Mouse (Mus musculus): ENCODE data around the gene Mtap.

Mtap gene

DNA sequence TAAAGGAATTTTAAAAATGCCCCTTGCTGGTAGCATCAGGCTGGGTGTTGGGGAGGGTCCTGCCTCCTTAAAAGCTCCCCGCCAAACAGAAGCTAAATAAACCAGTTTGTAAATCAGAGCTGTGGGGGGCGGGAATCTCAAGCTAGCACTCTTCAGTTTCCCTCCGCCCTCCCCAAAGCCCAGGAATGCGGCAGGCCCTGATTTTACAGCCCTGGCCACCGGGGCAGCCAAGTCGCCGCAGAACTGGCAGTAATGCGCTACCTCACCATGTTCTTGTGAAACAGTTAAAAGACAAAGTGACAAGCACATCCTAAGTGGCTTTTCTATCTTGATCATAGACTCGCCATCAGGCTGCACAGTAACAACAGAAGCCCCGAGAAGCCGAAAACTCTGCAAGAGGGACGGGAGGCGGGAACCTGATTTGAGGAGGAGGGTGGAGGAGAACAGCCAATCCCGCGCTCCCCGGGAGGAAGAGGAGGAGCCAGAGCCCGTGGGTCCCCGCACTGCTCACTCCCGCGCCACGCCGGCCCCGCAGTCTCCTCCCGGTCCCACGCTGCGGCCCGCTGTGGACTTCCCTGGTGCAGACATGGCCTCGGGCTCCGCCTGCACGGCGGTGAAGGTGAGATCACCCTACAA, at the start of gene Mtap:
TSS of gene Mtap (plus strand) at position 217 of the 636 bp plus-strand sequence.
- in situ Hi-C loops (cut with MboI, MseI): loop anchor here (10.0 kb wide), 1 partner anchor 1402 kb away; no protein-coding TSS in a partner anchor

DNA sequence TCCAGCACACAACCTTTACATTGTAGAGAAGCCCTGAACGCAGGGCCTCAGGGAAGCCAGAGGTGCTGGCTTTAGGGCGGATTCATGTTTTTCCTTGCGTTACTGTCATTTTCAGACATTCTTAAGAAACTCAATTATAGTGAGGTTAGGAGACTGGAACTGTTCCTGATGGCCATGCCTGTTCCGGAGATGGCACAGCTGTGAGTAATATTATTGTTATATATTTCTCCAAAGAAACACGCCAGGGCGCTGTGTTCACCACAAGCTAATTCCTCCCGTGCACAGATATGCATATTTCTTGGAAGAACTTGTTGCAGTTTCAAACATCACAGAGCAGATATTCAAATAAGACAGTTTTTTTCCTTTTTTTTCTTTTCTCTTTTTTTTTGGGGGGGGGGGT, 47.8 kb upstream of the Mtap start:
- in situ Hi-C loops (cut with MboI, MseI): no loop called here

DNA sequence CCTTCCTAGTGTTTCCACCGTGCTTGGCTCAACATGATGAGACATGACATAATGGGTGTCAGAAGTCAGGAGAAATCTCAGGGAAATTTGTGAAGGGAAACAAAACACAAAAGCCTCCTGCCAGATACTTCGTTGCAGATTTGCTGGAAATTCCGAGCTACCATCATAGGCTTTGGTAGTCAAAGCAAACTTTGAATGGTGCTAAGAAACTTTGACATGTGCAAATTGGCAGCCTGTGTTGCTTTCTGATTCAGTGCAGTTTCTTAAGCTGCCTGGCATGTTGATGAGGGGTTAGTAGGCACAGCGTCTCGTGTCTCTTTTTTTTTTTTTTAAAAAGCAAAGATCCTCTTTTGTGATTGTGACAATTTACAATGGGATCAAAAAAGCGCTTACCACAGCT, 46.7 kb upstream of the Mtap start:
- in situ Hi-C loops (cut with MboI, MseI): no loop called here

DNA sequence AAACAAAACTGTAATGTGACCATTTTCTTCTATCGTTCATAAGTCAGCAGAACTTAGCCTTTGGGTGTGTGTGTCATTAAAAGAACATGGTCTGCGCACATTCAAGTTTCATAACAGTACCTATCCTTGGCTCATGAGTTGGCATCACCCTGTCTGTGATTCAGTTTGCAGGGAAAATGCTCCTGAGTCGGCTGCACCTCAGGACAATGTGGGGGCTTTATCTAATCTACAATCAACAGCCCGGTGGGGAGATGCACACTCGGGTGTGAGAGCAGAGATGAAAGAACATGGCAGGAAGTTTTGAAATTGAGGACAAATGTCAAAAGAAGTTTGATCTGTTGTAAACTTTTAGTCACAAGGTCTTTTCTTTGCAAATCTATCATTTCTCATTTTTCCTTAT, 44.8 kb upstream of the Mtap start:
- in situ Hi-C loops (cut with MboI, MseI): no loop called here

DNA sequence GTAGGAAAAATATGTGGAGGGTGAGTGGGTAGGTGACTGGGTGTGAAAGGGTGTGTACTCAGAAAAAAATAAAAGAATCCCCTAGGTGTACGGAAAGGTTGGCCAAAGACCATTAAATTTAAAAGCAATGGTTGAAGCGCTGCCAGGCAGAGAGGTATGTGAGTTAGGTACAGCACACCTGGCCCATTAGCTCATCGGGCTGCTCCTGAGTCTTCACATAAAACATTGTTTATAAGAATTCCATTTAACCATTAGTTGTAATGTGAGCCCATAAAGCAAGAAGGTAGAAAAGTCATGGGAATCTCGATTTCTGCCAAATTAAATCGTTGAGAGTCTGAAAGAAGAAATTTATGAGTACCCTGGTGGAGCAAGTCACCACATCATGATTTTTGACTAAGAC, 42.1 kb upstream of the Mtap start:
- in situ Hi-C loops (cut with MboI, MseI): no loop called here

DNA sequence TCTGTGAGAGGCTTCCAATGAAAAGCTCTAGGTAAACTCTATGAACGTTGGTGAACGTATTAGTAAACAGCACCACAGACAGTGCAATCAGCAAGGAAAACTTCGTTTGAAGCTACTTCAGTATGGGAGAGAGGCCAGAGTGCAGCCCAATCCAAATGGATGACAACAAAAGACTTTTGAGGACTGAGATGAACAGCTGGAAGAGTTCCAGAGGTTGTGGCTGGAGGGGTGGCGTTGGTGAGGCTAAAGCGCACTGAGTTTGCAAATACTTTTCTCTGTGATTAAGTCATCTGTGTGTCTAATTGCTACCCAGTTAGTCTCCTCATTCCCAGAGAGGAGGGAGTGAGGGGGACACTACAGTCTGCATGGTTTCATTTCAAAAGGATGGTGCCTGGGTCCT, 38.7 kb upstream of the Mtap start:
- in situ Hi-C loops (cut with MboI, MseI): no loop called here

DNA sequence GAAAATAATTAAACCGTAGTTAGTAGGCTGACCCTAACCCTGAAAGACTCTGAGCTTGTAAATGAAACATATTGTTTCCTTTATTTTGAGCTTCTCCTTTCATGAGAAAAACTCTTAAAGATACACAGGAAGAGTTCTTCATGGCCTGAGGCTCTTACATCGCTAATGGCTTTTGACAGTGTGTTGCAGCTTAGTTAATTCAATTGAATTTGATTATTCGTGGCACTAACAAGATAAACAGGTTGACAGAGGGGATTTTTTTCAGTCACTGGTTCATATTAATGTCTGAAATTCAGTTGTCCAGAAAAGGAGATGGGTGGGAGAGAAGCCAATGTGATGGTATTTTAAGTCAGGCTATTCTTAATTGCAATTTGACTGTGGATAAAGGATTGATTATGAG, 35.6 kb upstream of the Mtap start:
- in situ Hi-C loops (cut with MboI, MseI): no loop called here

DNA sequence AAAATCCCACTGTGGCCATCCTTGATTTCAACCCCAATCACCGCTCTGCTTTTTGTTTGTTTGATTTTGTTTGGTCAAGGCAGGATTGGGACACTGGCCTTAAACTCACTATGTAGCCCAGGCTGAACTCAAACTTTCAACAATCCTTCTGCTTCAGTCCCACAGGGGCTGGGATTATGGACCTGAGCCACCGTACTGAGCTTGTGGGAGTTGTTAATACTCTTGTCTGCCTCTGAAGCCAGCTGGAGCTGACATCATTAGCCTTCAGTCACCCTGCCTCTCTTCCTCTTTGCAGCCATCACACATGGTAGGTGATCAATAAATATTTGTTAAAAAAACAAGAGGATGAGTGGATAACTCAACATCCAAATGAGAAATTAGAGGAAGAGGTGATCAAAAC, 34.6 kb upstream of the Mtap start:
- in situ Hi-C loops (cut with MboI, MseI): no loop called here

DNA sequence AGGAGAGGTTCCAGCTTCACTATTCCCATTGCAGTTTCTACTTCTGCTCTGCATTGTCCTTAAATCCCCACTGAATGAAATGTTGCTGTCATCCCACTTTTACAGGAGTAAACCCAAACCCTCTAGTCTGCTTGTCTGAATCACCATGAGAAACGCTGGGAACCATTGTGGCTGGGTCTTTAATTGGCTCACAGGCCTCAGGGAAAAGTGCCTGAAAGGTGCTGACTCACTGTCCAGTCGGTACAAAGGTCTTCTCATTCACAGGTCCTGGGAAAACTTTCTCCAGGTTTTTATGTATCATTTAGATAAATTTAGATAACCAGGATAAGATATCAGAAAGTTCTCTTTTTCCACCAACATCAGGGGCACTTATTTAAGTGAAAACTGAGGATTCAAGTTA, 31.4 kb upstream of the Mtap start:
- in situ Hi-C loops (cut with MboI, MseI): no loop called here

DNA sequence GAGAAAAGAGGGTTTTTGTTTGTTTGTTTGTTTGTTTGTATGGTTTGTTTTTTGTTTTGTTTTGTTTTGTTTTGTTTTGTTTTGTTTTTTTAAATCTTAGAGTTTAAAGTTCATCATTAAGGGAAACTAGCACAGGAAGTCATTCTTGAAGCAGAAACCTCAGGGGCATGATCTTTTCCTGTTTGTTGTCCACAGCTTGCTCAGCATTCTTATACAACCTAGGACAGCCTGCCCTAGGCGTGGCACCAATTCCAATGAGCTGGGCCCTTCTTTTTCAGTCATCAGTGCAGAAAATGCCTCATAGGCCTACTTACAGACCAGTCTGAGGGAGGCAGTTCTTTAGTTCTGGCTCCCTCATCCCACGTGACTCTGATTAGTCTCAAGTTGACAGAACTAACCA, 30.4 kb upstream of the Mtap start:
- in situ Hi-C loops (cut with MboI, MseI): no loop called here

DNA sequence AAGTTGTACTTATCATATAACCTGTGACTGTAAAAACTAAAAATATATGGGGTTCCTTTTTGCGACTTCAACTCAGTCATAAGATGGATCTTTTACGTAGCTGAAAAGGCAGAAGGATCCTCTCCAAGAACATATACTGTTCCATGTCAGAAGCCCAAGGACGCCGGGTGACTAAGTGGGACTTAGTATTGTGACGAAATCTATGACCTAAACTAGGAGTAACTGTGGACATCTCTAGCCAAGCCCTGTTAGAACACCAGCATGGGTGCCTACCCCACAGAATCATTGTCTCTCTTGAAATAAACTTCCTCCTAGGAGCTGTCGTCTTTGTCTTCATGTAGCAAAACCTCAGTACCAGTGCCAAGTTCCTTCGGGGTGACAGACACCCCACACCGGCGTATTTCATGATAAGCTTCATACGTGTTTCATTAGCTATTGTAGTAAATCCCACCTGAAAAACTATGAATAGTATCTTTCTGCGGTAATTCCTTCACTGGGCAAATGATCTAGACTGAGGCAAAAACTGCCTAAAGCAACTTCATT, 24.7 kb upstream of the Mtap start:
- in situ Hi-C loops (cut with MboI, MseI): no loop called here

DNA sequence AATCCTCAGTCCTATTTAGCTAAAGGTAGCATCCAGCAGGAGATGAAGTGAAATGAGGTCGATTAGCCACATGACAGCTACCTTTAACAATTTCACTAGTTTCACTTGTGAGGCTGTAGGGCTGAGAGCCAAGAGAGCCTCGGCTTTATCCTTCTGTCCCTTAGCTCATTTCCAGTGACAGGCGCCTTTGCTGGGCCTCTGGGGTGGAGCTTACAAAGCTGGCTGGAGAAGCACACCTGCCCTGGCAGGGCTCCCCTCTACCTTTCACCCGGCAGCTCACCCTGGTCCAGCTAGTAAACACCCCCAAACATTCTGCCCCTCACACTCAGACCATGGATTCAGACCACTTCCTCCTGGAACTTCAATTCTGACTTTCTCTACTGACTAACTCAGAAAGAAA, 24.1 kb upstream of the Mtap start:
- in situ Hi-C loops (cut with MboI, MseI): no loop called here

DNA sequence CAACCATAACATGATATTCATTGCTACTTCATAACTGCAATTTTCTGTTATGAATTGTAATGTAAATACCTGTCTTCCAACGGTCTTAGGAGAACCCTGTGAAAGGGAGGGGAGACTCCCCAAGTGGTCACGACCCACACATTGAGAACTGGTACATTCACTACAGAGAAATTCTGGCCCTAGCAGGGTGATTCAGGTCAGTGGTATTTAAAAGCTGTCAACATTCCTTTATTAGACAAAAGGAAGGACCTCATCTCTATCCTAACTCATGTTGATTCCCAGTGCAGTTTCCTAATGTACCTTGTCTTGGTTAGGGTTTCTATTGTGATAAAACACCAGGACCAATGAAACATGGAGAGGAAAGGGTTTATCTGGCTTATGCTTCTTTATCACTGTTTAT, 20.9 kb upstream of the Mtap start:
- in situ Hi-C loops (cut with MboI, MseI): no loop called here

DNA sequence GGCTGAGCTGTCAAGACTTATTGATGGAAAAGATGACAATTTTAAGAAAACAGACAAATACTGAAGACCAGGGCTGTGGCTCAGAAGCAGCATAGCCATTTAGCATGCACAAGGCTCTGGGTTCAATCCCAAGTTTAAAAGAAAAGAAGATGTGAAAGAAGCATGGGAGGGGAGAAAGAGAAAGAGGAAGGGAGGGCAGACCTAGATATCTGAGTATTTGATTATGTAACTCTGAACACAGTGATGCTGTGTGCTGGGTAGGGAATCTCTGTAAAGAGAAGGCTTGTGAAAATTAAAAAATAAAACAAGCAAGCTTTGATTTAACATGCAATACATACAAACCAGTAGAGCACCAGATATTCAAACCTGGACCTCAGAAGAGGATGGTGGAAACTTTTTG, 17.0 kb upstream of the Mtap start:
- in situ Hi-C loops (cut with MboI, MseI): no loop called here

DNA sequence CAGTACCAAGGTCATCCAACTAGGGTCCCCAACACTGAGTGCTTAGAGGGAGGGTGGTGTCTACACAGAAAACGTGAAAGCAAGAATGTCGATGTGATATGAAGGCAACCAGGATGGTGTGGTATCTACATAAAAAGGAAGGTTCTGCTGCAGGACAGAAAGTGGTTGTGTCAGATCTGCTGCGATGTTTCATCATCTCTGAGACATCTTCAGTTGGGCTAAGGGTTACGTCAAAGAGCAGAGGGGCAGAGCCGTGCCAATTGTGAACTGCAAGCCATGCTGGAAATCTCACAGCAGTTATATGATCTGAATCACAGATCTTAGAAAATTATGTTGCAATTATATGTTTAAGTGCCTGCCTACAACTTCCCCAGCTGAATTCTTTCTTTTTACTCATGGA, 16.6 kb upstream of the Mtap start:
- in situ Hi-C loops (cut with MboI, MseI): no loop called here

DNA sequence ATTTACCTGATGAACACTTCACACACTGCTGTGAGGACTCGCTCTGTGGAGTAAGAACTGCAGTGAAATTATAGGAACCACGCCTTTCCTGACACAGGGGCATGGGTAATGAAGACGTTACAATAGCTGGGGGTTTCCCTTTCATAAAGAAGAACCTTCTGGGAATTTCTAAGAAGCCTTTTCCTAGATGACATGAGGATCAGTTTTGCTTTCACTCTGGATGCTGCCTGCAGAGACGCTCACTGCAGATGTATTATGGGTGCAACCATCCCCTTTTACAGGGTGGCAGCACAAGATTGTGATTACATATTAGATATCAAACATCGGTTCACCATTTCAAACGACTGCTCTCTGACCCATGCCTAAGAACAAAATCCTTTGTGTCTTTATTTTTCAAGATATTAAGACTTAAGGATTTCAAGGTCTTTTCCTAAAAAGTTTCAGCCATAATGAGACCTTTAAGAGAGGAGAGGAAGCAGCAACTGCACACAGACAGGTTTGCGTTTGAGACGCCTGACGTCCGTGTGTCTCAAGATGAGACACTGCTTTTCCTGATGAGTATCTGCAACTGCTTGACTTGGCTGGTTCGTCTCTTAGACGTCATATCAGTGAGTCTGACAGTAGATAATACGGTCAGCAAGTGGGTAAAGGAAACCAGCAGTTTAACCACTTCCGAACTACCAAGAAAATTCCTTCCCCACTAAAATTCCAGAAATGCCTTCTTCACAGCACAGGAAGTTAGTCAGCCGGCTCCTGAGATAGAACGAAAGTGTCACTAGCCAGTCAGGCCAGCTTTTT, 13.3 kb upstream of the Mtap start:
- in situ Hi-C loops (cut with MboI, MseI): no loop called here

DNA sequence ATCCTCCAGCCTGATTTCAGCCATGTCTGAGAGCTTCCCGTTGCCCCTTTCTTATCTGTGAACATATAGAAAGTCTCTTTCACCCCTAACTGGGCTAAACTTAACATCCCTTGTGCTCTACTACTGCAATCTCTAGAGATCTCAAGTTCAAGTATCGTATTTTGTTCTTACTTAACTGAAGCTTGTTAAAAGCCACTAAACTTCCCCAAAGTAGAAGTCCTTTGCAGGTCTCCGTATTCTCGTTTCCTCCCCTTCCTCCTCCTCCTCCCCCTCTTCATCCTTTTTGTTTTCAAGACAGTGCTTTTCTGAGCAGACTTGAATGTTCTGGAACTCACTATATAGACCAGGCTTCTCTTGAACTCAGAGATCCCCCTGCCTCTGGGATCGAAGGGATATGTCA, 9.2 kb upstream of the Mtap start:
- in situ Hi-C loops (cut with MboI, MseI): loop anchor here (5.0 kb wide), 2 partner anchors 175 to 255 kb away; no protein-coding TSS in a partner anchor

DNA sequence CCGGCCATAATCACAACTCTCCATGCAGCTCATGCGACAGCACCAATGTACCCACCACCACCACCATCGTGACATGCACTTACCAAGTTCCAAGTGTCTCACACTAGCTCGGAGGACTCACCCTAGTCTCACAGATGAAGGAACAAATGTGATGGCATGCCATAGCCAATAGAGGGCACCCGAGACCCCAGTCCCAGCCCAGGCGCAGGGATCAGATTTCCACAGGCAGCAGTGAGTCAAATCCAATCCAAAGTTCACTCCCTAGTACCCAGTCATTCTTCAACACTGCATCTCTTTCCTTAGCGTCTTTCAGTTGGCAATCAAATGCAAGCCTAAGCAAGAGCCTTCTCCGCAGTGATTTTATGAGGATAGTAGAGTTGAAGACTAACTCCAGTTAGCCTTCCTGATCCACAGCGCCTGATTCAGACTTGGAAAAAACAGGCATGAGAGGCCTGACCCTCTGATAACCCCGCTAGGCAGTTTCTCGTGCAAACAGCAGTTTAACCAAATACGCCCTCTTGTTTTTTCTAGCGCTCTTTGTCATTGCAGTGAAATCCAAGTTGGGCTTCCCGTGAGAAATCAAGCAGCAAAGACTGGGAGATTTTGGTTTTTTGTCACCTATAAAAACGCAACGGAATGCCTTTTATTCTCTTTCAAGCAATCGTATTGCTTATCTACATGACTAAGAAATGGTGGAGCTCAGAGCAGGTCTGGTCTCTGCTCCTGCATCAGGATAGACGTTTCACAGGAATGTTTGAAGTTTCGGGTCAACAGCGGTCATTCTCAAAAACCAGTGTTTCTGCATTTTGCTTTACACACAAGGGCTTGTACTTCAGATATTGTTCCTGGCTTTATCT, 8.6 kb upstream of the Mtap start:
- in situ Hi-C loops (cut with MboI, MseI): loop anchor here (5.0 kb wide), 2 partner anchors 176 to 256 kb away; no protein-coding TSS in a partner anchor

DNA sequence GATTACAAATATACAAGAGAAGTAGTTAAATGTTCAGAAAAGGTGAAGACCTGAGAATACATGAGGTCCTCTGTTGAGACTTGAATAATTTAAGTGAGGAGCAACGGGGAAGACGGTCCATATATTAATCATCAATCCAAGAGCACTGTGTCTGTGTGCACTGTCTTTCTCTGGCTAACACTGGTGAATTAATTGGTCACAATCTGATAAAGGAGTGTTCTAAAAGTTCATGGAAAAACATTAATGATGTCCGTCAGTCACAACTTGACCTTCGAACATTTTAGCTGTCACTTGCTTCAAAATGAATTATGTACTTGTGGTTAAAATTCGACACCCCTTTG, 8.0 kb upstream of the Mtap start:
- in situ Hi-C loops (cut with MboI, MseI): loop anchor here (5.0 kb wide), 2 partner anchors 177 to 257 kb away; no protein-coding TSS in a partner anchor

DNA sequence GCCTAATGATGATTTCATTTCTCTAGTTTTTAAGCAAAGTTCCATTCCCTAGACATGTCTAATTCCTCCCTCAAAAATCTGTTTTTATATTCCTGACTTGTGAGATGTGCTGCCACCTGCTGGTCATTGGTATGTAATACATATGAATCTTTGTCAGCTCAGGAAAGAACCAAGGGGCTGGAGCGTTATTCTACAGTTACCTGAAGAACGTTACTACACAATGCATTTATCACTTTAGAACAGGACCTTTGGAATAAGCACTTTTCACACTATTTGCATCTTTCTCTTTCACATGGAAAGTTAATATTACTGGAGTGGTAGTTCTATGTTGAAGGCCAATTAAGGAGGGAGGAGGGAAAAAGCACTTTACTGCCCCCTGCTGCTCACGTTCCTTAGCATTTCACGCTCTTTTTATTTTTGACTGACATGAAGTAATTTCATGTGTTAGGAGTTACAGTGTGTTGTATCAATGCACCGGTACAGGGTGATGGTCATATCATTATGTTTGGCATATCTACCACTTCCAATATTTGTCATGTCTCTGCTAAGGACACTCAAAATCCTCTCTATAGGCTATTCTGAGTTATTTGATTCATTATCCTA, 7.5 kb upstream of the Mtap start:
- in situ Hi-C loops (cut with MboI, MseI): loop anchor here (5.0 kb wide), 2 partner anchors 177 to 257 kb away; no protein-coding TSS in a partner anchor

DNA sequence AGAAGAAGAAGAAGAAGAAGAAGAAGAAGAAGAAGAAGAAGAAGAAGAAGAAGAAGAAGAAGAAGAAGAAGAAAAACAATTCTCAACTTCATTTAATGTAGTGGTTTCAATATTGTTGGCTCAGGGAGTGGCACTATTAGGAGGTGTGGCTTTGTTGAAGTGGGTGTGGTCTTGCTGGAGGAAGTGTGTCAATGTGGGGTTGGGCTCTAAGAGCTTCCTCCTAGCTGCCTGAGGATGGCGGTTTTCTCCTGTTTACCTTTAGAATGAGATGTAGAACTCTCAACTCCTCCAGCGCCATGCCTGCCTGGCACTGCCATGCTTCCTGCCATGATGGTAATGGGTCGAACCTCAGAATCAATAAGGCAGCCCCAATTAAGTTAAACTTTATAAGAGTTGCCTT, 5.1 kb upstream of the Mtap start:
- in situ Hi-C loops (cut with MboI, MseI): loop anchor here (10.0 kb wide), 1 partner anchor 1397 kb away; no protein-coding TSS in a partner anchor
